Mouse (Mus musculus) small intestine, adult 2 months (tissue): ENCODE data around the gene Cdh4. TPM values are rescaled to one million over a fixed set of nuclear protein-coding genes. Genes with fewer than 3 reads are reported as not detected.
A peak's percentile ranks its signal among the peaks of the same experiment; 100 is the strongest.

ENCODE experiments used
- H3K27ac ChIP-seq: fragments of 200-500 bp; 2 replicates; pipeline ENCODE4 v1.5.1; 2012; ENCODE audit warnings: low read depth, low read length, control low read depth, inconsistent platforms; ENCODE audit not compliant: insufficient read depth
- H3K27me3 ChIP-seq: fragments of 200-500 bp; 2 replicates; pipeline ENCODE4 v1.6.1; 2012; ENCODE audit warnings: mild to moderate bottlenecking, moderate library complexity, low read length, inconsistent platforms; ENCODE audit not compliant: control insufficient read depth, insufficient read depth
- H3K36me3 ChIP-seq: fragments of 200-500 bp; 2 replicates; pipeline ENCODE4 v1.6.1; 2012; ENCODE audit warnings: mild to moderate bottlenecking, low read length, control low read depth, inconsistent platforms; ENCODE audit not compliant: control insufficient read depth, insufficient read depth
- H3K4me1 ChIP-seq: fragments of 200-500 bp; 2 replicates; pipeline ENCODE4 v1.6.1; 2012; ENCODE audit warnings: low read length, inconsistent platforms, mixed read lengths; ENCODE audit not compliant: control insufficient read depth, insufficient read depth, insufficient read length
- H3K4me3 ChIP-seq: fragments of 200-500 bp; 2 replicates; pipeline ENCODE4 v1.5.1; 2012; ENCODE audit warnings: low read depth, mild to moderate bottlenecking, control low read depth, inconsistent platforms, low read length, moderate library complexity
- CTCF ChIP-seq: fragments of 200-500 bp; IDR thresholded peaks from 2 replicates; pipeline ENCODE4 v1.5.1; 2012; ENCODE audit warnings: low read depth, mild to moderate bottlenecking, control low read depth, inconsistent platforms, low read length, moderate library complexity, mixed read lengths; ENCODE audit not compliant: insufficient replicate concordance, insufficient read length; ENCODE audit errors: extremely low read depth
- POLR2A ChIP-seq: fragments of 200-500 bp; IDR thresholded peaks from 2 replicates; pipeline ENCODE4 v1.6.1; 2012; ENCODE audit warnings: low read depth, mild to moderate bottlenecking, control low read depth, inconsistent platforms, low read length, moderate library complexity
- WGBS: fragments of 180-500 bp; shearing (Covaris S2); methylation state at CpG from one replicate; pipeline ENCODE4 v1.1.7; 2018; 5-methylcytosine and 5-hydroxymethylcytosine counted together
- polyA plus RNA-seq: library from polyadenylated mRNA; depleted of rRNA; stranded (reverse); fragments of >200 nt; gene quantifications from 2 replicates; pipeline ENCODE4 v1.2.3, GENCODE M21; 2012

The Cdh4 gene
- polyA plus RNA-seq, 1 experiment, result 0.19 TPM

- H3K36me3 ChIP-seq, result no peaks in the 10 kb centered on the region
- H3K4me1 ChIP-seq, result no peaks in the 10 kb centered on the region
- 66% methylated on average over 15 of the region's 15 CpGs for WGBS
- no peak overlapping the region for H3K27ac ChIP-seq
- no peak overlapping the region for H3K4me3 ChIP-seq
- TF ChIP-seq POLR2A, result no peak
- no peak for TF ChIP-seq CTCF
- H3K27me3 ChIP-seq, result no peaks in the 10 kb centered on the region
These were observed 198.5 kb downstream of the Cdh4 start for GRCm38 (mm10) chr2:179640576-179641301.

DNA sequence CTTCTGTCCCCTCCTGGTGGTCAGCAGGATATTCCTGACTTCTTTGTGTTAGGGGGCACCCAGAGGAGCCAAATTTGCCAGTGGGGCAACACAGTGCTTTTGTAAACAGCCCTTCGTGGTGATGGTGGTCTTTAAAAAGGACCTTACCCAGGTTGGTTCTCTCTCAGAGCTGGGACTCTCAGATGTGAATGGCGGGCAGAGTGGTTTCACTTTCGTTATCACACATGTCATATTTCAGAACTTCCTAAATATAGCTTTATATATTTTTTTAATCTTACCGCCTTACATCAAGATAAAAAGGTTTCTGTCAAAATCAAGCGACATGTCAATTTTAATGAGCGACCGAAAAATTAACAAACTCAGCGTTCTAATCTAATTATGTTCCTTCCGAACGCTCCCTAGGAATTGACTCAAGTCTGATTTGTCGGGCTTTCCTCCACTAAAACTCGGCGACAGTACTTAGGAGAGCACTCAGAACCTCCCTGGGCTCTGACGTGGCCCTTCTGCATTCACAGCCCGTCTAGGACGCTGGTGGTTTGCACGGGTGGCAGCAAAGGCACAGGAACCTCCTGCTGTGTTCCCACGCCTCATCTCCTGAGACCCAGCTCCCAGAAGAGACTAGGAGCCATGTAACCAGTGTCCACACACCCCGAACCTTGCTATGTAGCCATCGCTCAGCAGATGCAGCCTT lies 206.5 kb downstream of the Cdh4 start:
- no peaks in the 10 kb centered on the region for H3K27me3 ChIP-seq
- H3K4me3 ChIP-seq, result peak overlapping the region; percentile 48
- TF ChIP-seq CTCF (no peak), POLR2A (no peak)
- H3K4me1 ChIP-seq, result no peaks in the 10 kb centered on the region; the same call in 1 of the 2 replicates
- 69% methylated on average over 20 of the region's 20 CpGs for WGBS
- H3K36me3 ChIP-seq, result no peaks in the 10 kb centered on the region
- no peak overlapping the region; the same call in 1 of the 2 replicates for H3K27ac ChIP-seq

DNA sequence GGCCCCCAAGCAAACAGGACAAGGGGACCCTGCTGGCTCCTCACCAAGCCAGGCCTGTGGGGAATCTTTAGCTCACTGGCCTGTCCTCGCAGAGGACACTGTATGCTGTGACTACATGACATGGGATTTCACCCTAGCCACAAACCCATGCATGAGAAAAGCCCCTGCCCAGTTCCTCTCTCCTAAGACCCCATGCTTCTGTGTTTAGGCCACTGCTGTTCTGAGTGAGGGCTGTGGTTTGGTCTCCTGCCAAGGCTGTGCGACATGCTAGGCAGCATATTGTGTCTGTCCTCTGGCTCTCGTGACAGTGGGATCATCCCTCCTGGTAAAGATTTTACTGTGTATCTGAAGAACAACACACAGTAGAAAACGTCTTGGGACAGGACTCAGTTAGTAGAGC lies 207.1 kb downstream of the Cdh4 start:
- Histone ChIP-seq H3K4me3 (no peak overlapping the region), H3K27ac (no peak overlapping the region), H3K36me3 (no peaks in the 10 kb centered on the region), H3K27me3 (no peaks in the 10 kb centered on the region), H3K4me1 (no peaks in the 10 kb centered on the region; the same call in 1 of the 2 replicates)
- no peak for TF ChIP-seq POLR2A
- no peak for TF ChIP-seq CTCF
- WGBS, result 58% methylated on average over 4 of the region's 4 CpGs

DNA sequence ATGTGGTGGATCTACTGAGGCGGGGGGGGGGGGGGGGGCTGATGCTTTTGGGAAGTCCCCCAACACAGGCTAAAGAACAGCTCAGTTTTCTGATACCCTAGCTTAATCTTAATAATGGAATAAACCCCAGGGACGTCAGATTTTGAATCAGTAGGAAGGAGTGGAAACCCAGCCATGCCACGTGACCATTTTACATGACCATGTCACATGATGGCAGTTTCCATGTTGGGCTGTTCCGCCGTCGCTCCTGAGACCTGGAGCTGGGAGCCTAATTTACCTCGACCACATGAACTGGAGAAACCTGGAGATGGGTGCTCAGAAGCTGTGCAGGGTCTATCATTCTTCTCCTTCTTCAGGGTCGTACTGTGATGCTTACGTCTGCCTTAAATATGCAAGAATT lies 207.9 kb downstream of the Cdh4 start:
- no peaks in the 10 kb centered on the region for H3K27me3 ChIP-seq
- H3K4me3 ChIP-seq, result no peak overlapping the region
- H3K27ac ChIP-seq, result no peak overlapping the region
- WGBS, result 80% methylated on average over 9 of the region's 9 CpGs
- no peaks in the 10 kb centered on the region for H3K36me3 ChIP-seq
- no peaks in the 10 kb centered on the region; the same call in 1 of the 2 replicates for H3K4me1 ChIP-seq
- no peak for TF ChIP-seq POLR2A
- TF ChIP-seq CTCF, result no peak

DNA sequence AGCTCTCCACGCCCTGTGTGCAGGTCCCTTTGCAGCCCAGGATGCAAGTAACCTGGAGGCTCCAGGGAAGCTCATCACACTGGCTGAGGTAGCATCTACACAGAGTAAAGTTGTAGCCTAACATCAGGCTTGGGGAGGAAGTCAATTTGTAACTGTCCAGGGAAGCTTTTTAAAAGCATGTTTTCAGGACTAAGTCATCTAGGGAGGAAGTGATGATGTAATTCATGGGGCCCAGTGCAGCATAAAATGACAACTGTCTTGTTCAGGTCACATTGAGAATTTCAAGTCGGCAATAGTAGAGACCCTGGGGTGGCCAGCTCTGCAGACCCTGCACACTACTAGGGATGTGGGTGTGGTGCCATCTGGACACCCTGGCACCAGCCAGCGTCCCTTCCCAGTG lies 213.3 kb downstream of the Cdh4 start:
- no peaks in the 10 kb centered on the region for H3K36me3 ChIP-seq
- 58% methylated on average over 3 of the region's 3 CpGs for WGBS
- no peaks in the 10 kb centered on the region for H3K4me1 ChIP-seq
- H3K27ac ChIP-seq, result no peak overlapping the region
- no peak for TF ChIP-seq CTCF
- no peak for TF ChIP-seq POLR2A
- no peaks in the 10 kb centered on the region for H3K27me3 ChIP-seq
- H3K4me3 ChIP-seq, result no peak overlapping the region

GRCm38 (mm10) chr2:179659254-179659653 lies 217.0 kb downstream of the Cdh4 start:
- Histone ChIP-seq H3K4me1 (peaks cover 2% of the 10 kb centered on the region; the same call in 1 of the 2 replicates), H3K27me3 (0 out of 2 replicates have a peak, but pooled peaks cover 5% of the 10 kb centered on the region), H3K27ac (no peak overlapping the region), H3K4me3 (no peak overlapping the region), H3K36me3 (no peaks in the 10 kb centered on the region)
- 92% methylated on average over 1 of the region's 1 CpGs for WGBS
- no peak for TF ChIP-seq CTCF
- TF ChIP-seq POLR2A, result no peak
